Mouse (Mus musculus): Measurements from ENCODE around the gene Fry. TPM values are rescaled to one million over a fixed set of nuclear protein-coding genes. Genes with fewer than 3 reads are reported as not detected.

The Fry gene
- total and polyA plus RNA-seq, 3 experiments: 1.9 to 2.3 TPM; not detected in 1

DNA sequence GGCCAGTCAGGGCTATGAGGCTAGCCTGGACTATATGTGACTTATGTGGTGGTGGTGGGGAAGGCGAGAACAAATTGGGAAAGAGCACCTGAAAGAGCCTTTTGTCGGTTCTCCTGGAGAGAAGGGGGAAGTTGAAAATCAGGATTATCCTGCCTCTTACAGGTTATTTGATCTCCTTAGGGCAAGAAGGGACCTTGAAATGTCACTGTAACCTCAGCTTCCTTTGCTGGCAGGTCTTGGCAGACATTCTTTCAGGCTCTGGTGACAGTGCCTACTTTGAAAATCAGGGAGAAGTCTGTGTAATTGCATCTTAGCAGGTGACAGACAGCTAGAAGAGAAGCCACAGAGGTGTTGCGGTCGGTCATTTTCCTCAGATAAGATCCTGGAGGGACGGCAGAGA, 184.6 kb downstream of the Fry start:
- H3K4me1 ChIP-seq (ENCODE audit: control insufficient read depth in 1 of 2, insufficient read depth in 2 of 2, low read length in 2 of 2): no peaks in the 10 kb centered on the region

DNA sequence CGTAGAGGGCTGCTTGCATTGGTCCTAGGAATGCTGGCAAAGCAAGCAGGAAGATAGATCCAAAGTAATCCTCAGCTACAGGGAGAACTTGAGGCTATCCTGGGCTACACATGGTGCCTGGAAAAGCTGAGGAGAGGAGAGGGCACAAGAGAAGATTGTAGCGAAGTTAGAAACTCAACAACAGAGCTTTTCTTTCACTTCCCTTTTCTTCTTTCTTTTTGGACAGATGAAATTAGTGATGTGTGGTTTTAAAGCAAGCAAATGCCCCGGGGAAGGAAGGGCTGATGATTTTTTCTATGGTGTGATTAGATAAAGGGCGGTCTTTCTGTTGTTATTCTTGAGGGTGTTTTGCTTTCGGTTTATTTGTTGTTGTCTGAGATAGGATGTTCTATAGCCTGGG, 188.1 kb downstream of the Fry start:
- Histone ChIP-seq H3K27ac (ENCODE audit: control insufficient read depth, low read depth, low read length) (no peak overlapping the region), H3K4me1 (ENCODE audit: control insufficient read depth in 1 of 2, insufficient read depth in 2 of 2, low read length in 2 of 2) (no peaks in the 10 kb centered on the region), H3K9me3 (replicated peaks; ENCODE audit: insufficient read depth, low read length) (no peaks in the 10 kb centered on the region), H3K36me3 (ENCODE audit: control insufficient read depth in 1 of 2, insufficient read depth in 2 of 2, low read length in 2 of 2) (no peaks in the 10 kb centered on the region), H3K79me2 (ENCODE audit: control insufficient read depth, insufficient read depth, low read length, poor library complexity) (no peaks in the 10 kb centered on the region), H3K4me3 (ENCODE audit: control insufficient read depth in 1 of 2, insufficient read depth in 1 of 2, low read depth in 2 of 2, low read length in 2 of 2) (peak overlapping the region; percentile 7 to 48; a peak in 3 of 4 replicates), H3K9ac (ENCODE audit: control insufficient read depth, low read depth, low read length, poor library complexity, severe bottlenecking) (no peak overlapping the region), H3K27me3 (ENCODE audit: control insufficient read depth in 1 of 2, insufficient read depth in 2 of 2, low read length in 2 of 2) (no peaks in the 10 kb centered on the region)
- TF ChIP-seq TCF12 (IDR thresholded peaks at IDR 0.05; ENCODE audit: low read depth, low read length): no peak
- no peak for TF ChIP-seq UBTF (IDR thresholded peaks at IDR 0.05; ENCODE audit: borderline replicate concordance, insufficient read depth, low read depth, low read length)
- peak; percentile 53; the same call in 1 of the 2 replicates for TF ChIP-seq ETS1 (IDR thresholded peaks at IDR 0.05; ENCODE audit: low read depth, low read length)
- no peak for TF ChIP-seq MEF2A (IDR thresholded peaks at IDR 0.05; ENCODE audit: extremely low read depth, insufficient replicate concordance, low read depth, low read length, poor library complexity, severe bottlenecking)
- peak; percentile 14 for DNase-seq (ENCODE audit: low read depth, low spot score)

More for the DNA sequence above, 184.6 kb downstream of the Fry start:
- Histone ChIP-seq H3K27me3 (ENCODE audit: control insufficient read depth in 1 of 2, insufficient read depth in 2 of 2, low read length in 2 of 2) (no peaks in the 10 kb centered on the region), H3K27ac (ENCODE audit: control insufficient read depth, low read depth, low read length) (no peak overlapping the region), H3K4me3 (ENCODE audit: control insufficient read depth in 1 of 2, insufficient read depth in 1 of 2, low read depth in 2 of 2, low read length in 2 of 2) (no peak overlapping the region), H3K36me3 (ENCODE audit: control insufficient read depth in 1 of 2, insufficient read depth in 2 of 2, low read length in 2 of 2) (no peaks in the 10 kb centered on the region), H3K9me3 (replicated peaks; ENCODE audit: insufficient read depth, low read length) (no peaks in the 10 kb centered on the region), H3K79me2 (ENCODE audit: control insufficient read depth, insufficient read depth, low read length, poor library complexity) (no peaks in the 10 kb centered on the region), H3K9ac (ENCODE audit: control insufficient read depth, low read depth, low read length, poor library complexity, severe bottlenecking) (no peak overlapping the region)
- TF ChIP-seq JUND (IDR thresholded peaks at IDR 0.05; ENCODE audit: low read depth, low read length): no peak
- TF ChIP-seq CHD1 (IDR thresholded peaks at IDR 0.05; ENCODE audit: low read depth, low read length): no peak
- TF ChIP-seq ZNF384 (IDR thresholded peaks at IDR 0.05; ENCODE audit: low read depth, low read length): no peak
- TF ChIP-seq TCF12 (IDR thresholded peaks at IDR 0.05; ENCODE audit: low read depth, low read length): no peak
- TF ChIP-seq USF2 (IDR thresholded peaks at IDR 0.05; ENCODE audit: borderline replicate concordance in 1 of 2, insufficient read depth in 1 of 2, low read depth in 1 of 2, low read length in 2 of 2): no peak
- no peak for TF ChIP-seq SMC3 (IDR thresholded peaks at IDR 0.05; ENCODE audit: low read depth, low read length)
- no peak for DNase-seq (ENCODE audit: low read depth, low spot score)

DNA sequence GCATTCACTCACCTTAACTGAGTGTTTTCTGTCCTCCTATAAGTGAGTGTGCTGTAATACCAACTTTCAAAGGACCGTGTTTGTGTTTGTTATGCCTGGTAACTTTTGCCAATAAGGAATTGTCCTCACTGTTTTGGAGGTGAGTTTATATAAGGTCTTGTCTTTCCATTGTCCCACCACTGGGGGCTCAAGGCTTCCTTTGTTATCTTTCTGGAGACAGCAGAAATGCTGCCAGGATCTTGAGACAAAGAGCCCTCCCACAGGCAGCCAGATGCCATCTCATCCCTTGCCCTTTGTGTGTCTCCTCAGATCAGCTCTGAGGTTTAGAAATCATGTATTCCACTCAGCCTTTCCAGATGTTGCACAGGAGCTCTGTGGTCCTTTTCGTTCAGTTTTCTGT, 194.8 kb downstream of the Fry start:
- Histone ChIP-seq H3K79me2 (ENCODE audit: control insufficient read depth, insufficient read depth, low read length, poor library complexity) (no peaks in the 10 kb centered on the region), H3K4me3 (ENCODE audit: control insufficient read depth in 1 of 2, insufficient read depth in 1 of 2, low read depth in 2 of 2, low read length in 2 of 2) (no peak overlapping the region), H3K27ac (ENCODE audit: control insufficient read depth, low read depth, low read length) (no peak overlapping the region), H3K4me1 (ENCODE audit: control insufficient read depth in 1 of 2, insufficient read depth in 2 of 2, low read length in 2 of 2) (no peaks in the 10 kb centered on the region), H3K36me3 (ENCODE audit: control insufficient read depth in 1 of 2, insufficient read depth in 2 of 2, low read length in 2 of 2) (no peaks in the 10 kb centered on the region), H3K9me3 (replicated peaks; ENCODE audit: insufficient read depth, low read length) (no peaks in the 10 kb centered on the region), H3K27me3 (ENCODE audit: control insufficient read depth in 1 of 2, insufficient read depth in 2 of 2, low read length in 2 of 2) (no peaks in the 10 kb centered on the region), H3K9ac (ENCODE audit: control insufficient read depth, low read depth, low read length, poor library complexity, severe bottlenecking) (no peak overlapping the region)
- DNase-seq (ENCODE audit: low read depth, low spot score): no peak
- TF ChIP-seq RCOR1 (IDR thresholded peaks at IDR 0.05; ENCODE audit: low read depth, low read length): no peak
- TF ChIP-seq NELFE (IDR thresholded peaks at IDR 0.05; ENCODE audit: low read depth, low read length): no peak
- TF ChIP-seq JUND (IDR thresholded peaks at IDR 0.05; ENCODE audit: low read depth, low read length): no peak
- TF ChIP-seq RAD21 (IDR thresholded peaks at IDR 0.05; ENCODE audit: low read depth, low read length): no peak
- no peak for TF ChIP-seq MAZ (IDR thresholded peaks at IDR 0.05; ENCODE audit: low read depth, low read length)
- TF ChIP-seq EP300 (IDR thresholded peaks at IDR 0.05; ENCODE audit: low read depth in 1 of 2, low read length in 2 of 2): no peak
- no peak for TF ChIP-seq MAFK (IDR thresholded peaks at IDR 0.05; ENCODE audit: borderline replicate concordance, low read depth, low read length)
- TF ChIP-seq MYC (IDR thresholded peaks at IDR 0.05; ENCODE audit: low read depth, low read length): no peak
- no peak for TF ChIP-seq GATA1 (IDR thresholded peaks at IDR 0.05; ENCODE audit: low read depth, low read length)
- TF ChIP-seq POLR2AphosphoS2 (IDR thresholded peaks at IDR 0.05; ENCODE audit: low read length): no peak
